Mouse (Mus musculus) embryonic facial prominence, embryonic 11.5 days (tissue): ENCODE measurements around the gene Iscu. TPM values are rescaled to one million over a fixed set of nuclear protein-coding genes. Genes with fewer than 3 reads are reported as not detected.
"Not testable (repeated sequence)": the region's sequence is repeated elsewhere in the genome, so short reads cannot be mapped to it uniquely, and the experiment has no call there.

Experiments
- ATAC-seq: fragments of 200-750 bp; cut with Nextera tagmentation; replicated peaks from 2 replicates; pipeline ENCODE4 v1.8.0; 2017; ENCODE audit warnings: low read depth; ENCODE audit not compliant: insufficient number of reproducible peaks, low FRiP score, low TSS enrichment
- DNase-seq: peaks from one replicate; pipeline ENCODE4 v3.0.0-alpha.2; 2015; ENCODE audit warnings: low spot score
- H3K27ac ChIP-seq: fragments of 300-500 bp; sonication (generic); replicated peaks from 2 replicates; pipeline ENCODE4 v1.5.1; 2014; ENCODE audit warnings: mild to moderate bottlenecking, low read depth, low read length, control low read depth
- H3K27me3 ChIP-seq: fragments of 300-500 bp; sonication (generic); 2 replicates; pipeline ENCODE4 v1.6.1; 2014; ENCODE audit warnings: mild to moderate bottlenecking, low read length, moderate library complexity, mixed read lengths; ENCODE audit not compliant: control insufficient read depth, insufficient read depth
- H3K36me3 ChIP-seq: fragments of 300-500 bp; sonication (generic); replicated peaks from 2 replicates; pipeline ENCODE4 v1.6.1; 2014; ENCODE audit warnings: low read depth, mild to moderate bottlenecking, low read length, moderate library complexity, mixed read lengths; ENCODE audit not compliant: control insufficient read depth, insufficient read depth
- H3K4me1 ChIP-seq: fragments of 300-500 bp; sonication (generic); 2 replicates; pipeline ENCODE4 v1.6.1; 2014; ENCODE audit warnings: low read length, mixed read lengths; ENCODE audit not compliant: control insufficient read depth, insufficient read depth
- H3K4me2 ChIP-seq: fragments of 300-500 bp; sonication (generic); 2 replicates; pipeline ENCODE4 v1.6.1; 2014; ENCODE audit warnings: low read depth, mild to moderate bottlenecking, control low read depth, low read length, moderate library complexity
- H3K4me3 ChIP-seq: fragments of 300-500 bp; sonication (generic); 2 replicates; pipeline ENCODE4 v1.5.1; 2014; ENCODE audit warnings: low read depth, low read length, control low read depth
- H3K9ac ChIP-seq: fragments of 300-500 bp; sonication (generic); replicated peaks from 2 replicates; pipeline ENCODE4 v1.6.1; 2014; ENCODE audit warnings: mild to moderate bottlenecking, control low read depth, low read length
- H3K9me3 ChIP-seq: fragments of 300-500 bp; sonication (generic); replicated peaks from 2 replicates; pipeline ENCODE4 v1.6.1; 2016; ENCODE audit warnings: mild to moderate bottlenecking, low read length, inconsistent platforms, mixed read lengths; ENCODE audit not compliant: control insufficient read depth
- WGBS: fragments of 180-500 bp; shearing (Covaris S2); extraction: QIAGEN DNeasy Blood & Tissue Kit; methylation state at CpG from one replicate; pipeline ENCODE4 v1.1.7; 2014; 5-methylcytosine and 5-hydroxymethylcytosine counted together
- polyA plus RNA-seq: library from polyadenylated mRNA; unstranded; fragments of >200 nt; fragmentation: Nextera tagmentation; extraction: Ambion mirVana; gene quantifications from 2 replicates; pipeline ENCODE4 v1.2.1, GENCODE M21; 2014

Iscu gene
- polyA plus RNA-seq, 1 experiment from 2014 or later: 113 TPM

GRCm38 (mm10) chr5:113782624-113783023 lies 10.1 kb downstream of the Iscu start:
- Histone ChIP-seq H3K4me1 (peaks cover 8% of the 10 kb centered on the region), H3K27ac (peak overlapping the region; percentile 78; the same call in 1 of the 2 replicates), H3K36me3 (no peaks in the 10 kb centered on the region; the same call in 1 of the 2 replicates), H3K9me3 (no peaks in the 10 kb centered on the region), H3K4me2 (no peak overlapping the region; the same call in 1 of the 2 replicates), H3K4me3 (no peak overlapping the region), H3K27me3 (no peaks in the 10 kb centered on the region), H3K9ac (no peak overlapping the region)
- 93% methylated on average over 7 of the region's 7 CpGs for WGBS
- DNase-seq: no peak
- no peak for ATAC-seq

- Histone ChIP-seq H3K36me3 (no peaks in the 10 kb centered on the region; the same call in 1 of the 2 replicates), H3K27me3 (no peaks in the 10 kb centered on the region), H3K27ac (peak overlapping the region; percentile 78), H3K4me3 (no peak overlapping the region), H3K9ac (peak overlapping the region; percentile 46), H3K9me3 (no peaks in the 10 kb centered on the region), H3K4me2 (no peak overlapping the region), H3K4me1 (peaks cover 13% of the 10 kb centered on the region)
- ATAC-seq (no peak), DNase-seq (peak; percentile 65)
- WGBS: 10% methylated on average over 12 of the region's 12 CpGs
Measured at GRCm38 (mm10) chr5:113783581-113784001, 11.0 kb downstream of the Iscu start.

GRCm38 (mm10) chr5:113784104-113784503 lies 11.6 kb downstream of the Iscu start:
- H3K9ac ChIP-seq, H3K36me3 ChIP-seq, H3K4me3 ChIP-seq, ATAC-seq, H3K27me3 ChIP-seq, H3K9me3 ChIP-seq, H3K4me2 ChIP-seq: not testable (repeated sequence)
- peak overlapping the region; percentile 78 for H3K27ac ChIP-seq
- peaks cover 14% of the 10 kb centered on the region for H3K4me1 ChIP-seq
- peak; percentile 66 for DNase-seq
- 30% methylated on average over 3 of the region's 3 CpGs for WGBS

- Histone ChIP-seq H3K4me1 (peaks cover 14% of the 10 kb centered on the region), H3K9me3 (no peaks in the 10 kb centered on the region), H3K27me3 (no peaks in the 10 kb centered on the region), H3K27ac (no peak overlapping the region), H3K4me3 (no peak overlapping the region), H3K36me3 (no peaks in the 10 kb centered on the region), H3K9ac (no peak overlapping the region), H3K4me2 (no peak overlapping the region)
- DNase-seq (no peak), ATAC-seq (no peak)
- 82% methylated on average over 5 of the region's 5 CpGs for WGBS
Measured at GRCm38 (mm10) chr5:113786985-113787384, 14.4 kb downstream of the Iscu start.

- no peak overlapping the region for H3K4me2 ChIP-seq
- H3K9me3 ChIP-seq: no peaks in the 10 kb centered on the region
- H3K4me3 ChIP-seq: no peak overlapping the region
- no peaks in the 10 kb centered on the region; the same call in 1 of the 2 replicates for H3K36me3 ChIP-seq
- H3K27ac ChIP-seq: peak overlapping the region; percentile 37
- no peaks in the 10 kb centered on the region for H3K27me3 ChIP-seq
- ATAC-seq (peak; percentile 42; the same call in 1 of the 2 replicates), DNase-seq (no peak)
- peaks cover 7% of the 10 kb centered on the region; the same call in 1 of the 2 replicates for H3K4me1 ChIP-seq
- no peak overlapping the region for H3K9ac ChIP-seq
- whole genome bisulfite sequencing: 21% methylated on average over 6 of the region's 6 CpGs
Measured at GRCm38 (mm10) chr5:113788645-113789044, 16.1 kb downstream of the Iscu start.

GRCm38 (mm10) chr5:113789075-113789788 lies 16.7 kb downstream of the Iscu start:
- ATAC-seq (peak; percentile 24; the same call in 1 of the 2 replicates), DNase-seq (peak; percentile 65)
- Histone ChIP-seq H3K4me2 (no peak overlapping the region), H3K36me3 (no peaks in the 10 kb centered on the region; the same call in none of the 2 replicates), H3K27me3 (no peaks in the 10 kb centered on the region), H3K9ac (peak overlapping the region; percentile 13; the same call in 1 of the 2 replicates), H3K4me1 (peaks cover 5% of the 10 kb centered on the region; the same call in 1 of the 2 replicates), H3K27ac (peak overlapping the region; percentile 37), H3K4me3 (no peak overlapping the region), H3K9me3 (no peaks in the 10 kb centered on the region)
- 27% methylated on average over 7 of the region's 7 CpGs for WGBS

- 74% methylated on average over 11 of the region's 11 CpGs for WGBS
- H3K9me3 ChIP-seq: no peaks in the 10 kb centered on the region
- no peak overlapping the region for H3K27ac ChIP-seq
- H3K36me3 ChIP-seq: no peaks in the 10 kb centered on the region; the same call in none of the 2 replicates
- H3K9ac ChIP-seq: no peak overlapping the region
- ATAC-seq (no peak), DNase-seq (no peak)
- no peaks in the 10 kb centered on the region for H3K27me3 ChIP-seq
- no peak overlapping the region for H3K4me2 ChIP-seq
- peaks cover 5% of the 10 kb centered on the region; the same call in 1 of the 2 replicates for H3K4me1 ChIP-seq
- H3K4me3 ChIP-seq: no peak overlapping the region
Measured at GRCm38 (mm10) chr5:113790453-113791196, 18.1 kb downstream of the Iscu start.
